Comparison of ENCODE assay signal across 12 mouse cellular contexts in genomic region chr3:105957235-105957634, GRCm38 (mm10). TPM values are rescaled to one million over a fixed set of nuclear protein-coding genes. Genes with fewer than 3 reads are reported as not detected.
DNase-seq lines count a peak whose midpoint lies in the region; ATAC-seq and TF ChIP-seq lines count a peak whose summit lies in the region.
"Had no signal": no experiment of that assay in that cellular context is flagged by ENCODE, and none has a peak within 500 bp of the region (broad histone marks: within the 10 kb centered on the region; RNA-seq: fewer than 3 reads in every experiment).

No protein-coding gene starts in this region.

- peaks cover 56% of the 10 kb centered on the region for H3K36me3 ChIP-seq in kidney, embryonic 15.5 days
- peaks cover 37% of the 10 kb centered on the region for H3K36me3 ChIP-seq in hindbrain, embryonic 15.5 days
- peaks cover 39% of the 10 kb centered on the region for H3K36me3 ChIP-seq in midbrain, embryonic 14.5 days (ENCODE audit: control insufficient read depth, insufficient read depth, low read length)

- H3K4me1 ChIP-seq in cerebellum, adult 2 months (ENCODE audit: control insufficient read depth, insufficient read depth, low read length): no peaks in the 10 kb centered on the region; the same call in 1 of the 2 replicates
- H3K4me1 ChIP-seq in kidney, embryonic 15.5 days: peaks cover 29% of the 10 kb centered on the region
- peaks cover 39% of the 10 kb centered on the region for H3K4me1 ChIP-seq in hindbrain, embryonic 15.5 days (replicated peaks)
- H3K4me1 ChIP-seq in midbrain, embryonic 14.5 days (ENCODE audit: control insufficient read depth, insufficient read depth, low read length): peaks cover 19% of the 10 kb centered on the region

- DNase-seq in cerebellum, adult 2 months: no peak
- no peak for DNase-seq in cerebellum, postnatal 4 days (ENCODE audit: low spot score in 2 of 2)
- no peak for DNase-seq in kidney, postnatal 4 days
- no peak for DNase-seq in midbrain, embryonic 14.5 days
- DNase-seq in B cell, adult 2 months: no peak
- DNase-seq: gastrocnemius, postnatal 25 days; layer of hippocampus, postnatal 36 days had no signal

- H3K27ac ChIP-seq in cerebellum, adult 2 months (ENCODE audit: insufficient read depth, low read length): no peak overlapping the region
- no peak overlapping the region for H3K27ac ChIP-seq in kidney, embryonic 15.5 days
- H3K27ac ChIP-seq in hindbrain, embryonic 15.5 days (replicated peaks): no peak overlapping the region
- no peak overlapping the region for H3K27ac ChIP-seq in midbrain, embryonic 14.5 days (replicated peaks; ENCODE audit: low read depth, low read length)

- no peak for TF ChIP-seq CTCF in cerebellum, adult 2 months (IDR thresholded peaks at IDR 0.05; ENCODE audit: borderline replicate concordance, insufficient read depth, low read depth, low read length)

- H3K9ac ChIP-seq in kidney, embryonic 15.5 days: peak overlapping the region; percentile 75
- peak overlapping the region; percentile 16; the same call in 1 of the 2 replicates for H3K9ac ChIP-seq in hindbrain, embryonic 15.5 days
- no peak overlapping the region for H3K9ac ChIP-seq in midbrain, embryonic 14.5 days (replicated peaks; ENCODE audit: low read length)

- 91% methylated on average over 1 of the region's 1 CpGs for whole genome bisulfite sequencing in cerebellum, adult 2 months
- WGBS in kidney, embryonic 15.5 days: 95% methylated on average over 1 of the region's 1 CpGs
- 96% methylated on average over 1 of the region's 1 CpGs for WGBS in hindbrain, embryonic 15.5 days
- WGBS in midbrain, embryonic 14.5 days: 98% methylated on average over 1 of the region's 1 CpGs

- no peak for ATAC-seq in kidney, embryonic 15.5 days (replicated peaks; ENCODE audit: low FRiP score)
- ATAC-seq in hindbrain, embryonic 15.5 days (ENCODE audit: low FRiP score, low read depth): no peak
- no peak for ATAC-seq in midbrain, embryonic 14.5 days (ENCODE audit: low FRiP score, low TSS enrichment)
- ATAC-seq in monocyte, adult 5-6 weeks (replicated peaks; ENCODE audit: insufficient number of reproducible peaks, low FRiP score, low TSS enrichment, poor library complexity, severe bottlenecking): no peak

- H3K4me2 ChIP-seq in kidney, embryonic 15.5 days: no peak overlapping the region; the same call in 1 of the 2 replicates
- H3K4me2 ChIP-seq in hindbrain, embryonic 15.5 days: peak overlapping the region; percentile 63
- 0 out of 2 replicates have a peak overlapping the region, but pooled peaks have one; percentile 70 for H3K4me2 ChIP-seq in midbrain, embryonic 14.5 days (ENCODE audit: low read length)

- TF ChIP-seq POLR2A in cerebellum, adult 2 months (IDR thresholded peaks at IDR 0.05; ENCODE audit: borderline replicate concordance, insufficient read depth, low read length): no peak

- H3K4me3 ChIP-seq in cerebellum, adult 2 months (replicated peaks; ENCODE audit: insufficient read depth, low read depth, low read length): peak overlapping the region; percentile 25
- 0 out of 2 replicates have a peak overlapping the region, but pooled peaks have one; percentile 0 for H3K4me3 ChIP-seq in kidney, embryonic 15.5 days (replicated peaks)
- H3K4me3 ChIP-seq in hindbrain, embryonic 15.5 days: no peak overlapping the region
- H3K4me3 ChIP-seq in midbrain, embryonic 14.5 days (replicated peaks; ENCODE audit: low read depth, low read length): peak overlapping the region; percentile 93; the same call in 1 of the 2 replicates

- no peaks in the 10 kb centered on the region for H3K9me3 ChIP-seq in kidney, embryonic 15.5 days (replicated peaks)
- H3K9me3 ChIP-seq in hindbrain, embryonic 15.5 days: no peaks in the 10 kb centered on the region
- no peaks in the 10 kb centered on the region for H3K9me3 ChIP-seq in midbrain, embryonic 14.5 days (ENCODE audit: control insufficient read depth, low read length)

- no peaks in the 10 kb centered on the region for H3K27me3 ChIP-seq in cerebellum, adult 2 months (ENCODE audit: control insufficient read depth, insufficient read depth, low read length)
- no peaks in the 10 kb centered on the region for H3K27me3 ChIP-seq in kidney, embryonic 15.5 days
- no peaks in the 10 kb centered on the region for H3K27me3 ChIP-seq in hindbrain, embryonic 15.5 days
- H3K27me3 ChIP-seq in midbrain, embryonic 14.5 days (ENCODE audit: control insufficient read depth, insufficient read depth, low read length): no peaks in the 10 kb centered on the region

RNA-seq across cellular contexts. Expression of gene Wdr77, which starts 1.9 kb away (rescaled TPM):
- polyA plus RNA-seq in cerebellum, adult 2 months (2012; rRNA removed): 56.5 and 56.9 TPM in 2 replicates
- polyA plus RNA-seq in kidney, embryonic 15.5 days (2015; fragmentation: Nextera tagmentation; extraction: Ambion mirVana): 151 and 158 TPM in 2 replicates
- polyA plus RNA-seq in hindbrain, embryonic 15.5 days (2015; fragmentation: Nextera tagmentation; extraction: Ambion mirVana): 94.0 and 100 TPM in 2 replicates
- 86.4 and 94.8 TPM in 2 replicates for polyA plus RNA-seq in midbrain, embryonic 14.5 days (2014; fragmentation: Nextera tagmentation; extraction: Ambion mirVana)
- total RNA-seq in monocyte, adult 5-6 weeks (2017): 10.7 to 20.3 TPM (median 12.9 TPM) in 3 replicates

RNA-seq across cellular contexts. Expression of gene Atp5f1, which starts 2.7 kb away (rescaled TPM):
- polyA plus RNA-seq in cerebellum, adult 2 months (2012; rRNA removed): 396 and 419 TPM in 2 replicates
- 491 and 564 TPM in 2 replicates for polyA plus RNA-seq in kidney, embryonic 15.5 days (2015; fragmentation: Nextera tagmentation; extraction: Ambion mirVana)
- 499 and 527 TPM in 2 replicates for polyA plus RNA-seq in hindbrain, embryonic 15.5 days (2015; fragmentation: Nextera tagmentation; extraction: Ambion mirVana)
- polyA plus RNA-seq in midbrain, embryonic 14.5 days (2014; fragmentation: Nextera tagmentation; extraction: Ambion mirVana): 564 and 595 TPM in 2 replicates
- total RNA-seq in monocyte, adult 5-6 weeks (2017): 316 to 456 TPM (median 356 TPM) in 3 replicates

RNA-seq across cellular contexts. Expression of gene Ovgp1, which starts 16.3 kb away (rescaled TPM):
- 15.8 and 17.3 TPM in 2 replicates for polyA plus RNA-seq in cerebellum, adult 2 months (2012; rRNA removed)
- 1.6 and 2.0 TPM in 2 replicates for polyA plus RNA-seq in kidney, embryonic 15.5 days (2015; fragmentation: Nextera tagmentation; extraction: Ambion mirVana)
- 3.7 and 4.2 TPM in 2 replicates for polyA plus RNA-seq in hindbrain, embryonic 15.5 days (2015; fragmentation: Nextera tagmentation; extraction: Ambion mirVana)
- 4.8 and 6.2 TPM in 2 replicates for polyA plus RNA-seq in midbrain, embryonic 14.5 days (2014; fragmentation: Nextera tagmentation; extraction: Ambion mirVana)
- total RNA-seq in monocyte, adult 5-6 weeks (2017): 0.95 to 3.8 TPM (median 2.4 TPM) in 3 replicates

RNA-seq across cellular contexts. Expression of gene I830077J02Rik, which starts 24.8 kb away (rescaled TPM):
- 0.40 and 0.72 TPM in 2 replicates for polyA plus RNA-seq in cerebellum, adult 2 months (2012; rRNA removed)
- polyA plus RNA-seq in kidney, embryonic 15.5 days (2015; fragmentation: Nextera tagmentation; extraction: Ambion mirVana): 0.24 and 0.53 TPM in 2 replicates
- 0.17 and 0.25 TPM in 2 replicates for polyA plus RNA-seq in hindbrain, embryonic 15.5 days (2015; fragmentation: Nextera tagmentation; extraction: Ambion mirVana)
- polyA plus RNA-seq in midbrain, embryonic 14.5 days (2014; fragmentation: Nextera tagmentation; extraction: Ambion mirVana): 0.11 and 0.45 TPM in 2 replicates
- 39.0 to 51.7 TPM (median 50.2 TPM) in 3 replicates for total RNA-seq in monocyte, adult 5-6 weeks (2017)

RNA-seq across cellular contexts. Expression of gene Pifo, which starts 57.2 kb away (rescaled TPM):
- polyA plus RNA-seq in cerebellum, adult 2 months (2012; rRNA removed): 1.2 and 1.8 TPM in 2 replicates
- 0.23 and 0.24 TPM in 2 replicates for polyA plus RNA-seq in kidney, embryonic 15.5 days (2015; fragmentation: Nextera tagmentation; extraction: Ambion mirVana)
- 6.9 and 7.6 TPM in 2 replicates for polyA plus RNA-seq in hindbrain, embryonic 15.5 days (2015; fragmentation: Nextera tagmentation; extraction: Ambion mirVana)
- 3.0 and 5.2 TPM in 2 replicates for polyA plus RNA-seq in midbrain, embryonic 14.5 days (2014; fragmentation: Nextera tagmentation; extraction: Ambion mirVana)
- total RNA-seq in monocyte, adult 5-6 weeks (2017): not detected in 3 replicates
- total RNA-seq: adrenal gland, adult 18-20 months; common myeloid progenitor, adult 5-6 weeks; gastrocnemius, postnatal 25 days; layer of hippocampus, postnatal 36 days had no signal
